Mouse (Mus musculus): ENCODE data around the gene Akr1a1. TPM values are rescaled to one million over a fixed set of nuclear protein-coding genes. Genes with fewer than 3 reads are reported as not detected.

Akr1a1 gene
- total RNA-seq, 1 experiment from 2014 or later = 616 TPM

- peak; percentile 57 to 79 for ATAC-seq (replicated peaks in 1 of 2; ENCODE audit: insufficient read depth in 1 of 2, low FRiP score in 2 of 2, low TSS enrichment in 1 of 2, low read depth in 1 of 2, poor library complexity in 2 of 2, severe bottlenecking in 2 of 2)
These were observed 24.7 kb downstream of the Akr1a1 start for GRCm38 (mm10) chr4:116626658-116627358.

- ATAC-seq (replicated peaks in 1 of 2; ENCODE audit: insufficient read depth in 1 of 2, low FRiP score in 2 of 2, low TSS enrichment in 1 of 2, low read depth in 1 of 2, poor library complexity in 2 of 2, severe bottlenecking in 2 of 2) = no peak
These were observed 26.6 kb downstream of the Akr1a1 start for GRCm38 (mm10) chr4:116624831-116625230.

- no peak for ATAC-seq (replicated peaks in 1 of 2; ENCODE audit: insufficient read depth in 1 of 2, low FRiP score in 2 of 2, low TSS enrichment in 1 of 2, low read depth in 1 of 2, poor library complexity in 2 of 2, severe bottlenecking in 2 of 2)
These were observed 36.2 kb downstream of the Akr1a1 start for GRCm38 (mm10) chr4:116615237-116615636.

- ATAC-seq (replicated peaks in 1 of 2; ENCODE audit: insufficient read depth in 1 of 2, low FRiP score in 2 of 2, low TSS enrichment in 1 of 2, low read depth in 1 of 2, poor library complexity in 2 of 2, severe bottlenecking in 2 of 2) = no peak
These were observed 38.9 kb downstream of the Akr1a1 start for GRCm38 (mm10) chr4:116612621-116613020.

GRCm38 (mm10) chr4:116596978-116597881, 54.2 kb downstream of the Akr1a1 start:
- peak; percentile 95 to 96 for ATAC-seq (replicated peaks in 1 of 2; ENCODE audit: insufficient read depth in 1 of 2, low FRiP score in 2 of 2, low TSS enrichment in 1 of 2, low read depth in 1 of 2, poor library complexity in 2 of 2, severe bottlenecking in 2 of 2)

GRCm38 (mm10) chr4:116596379-116596778, 55.1 kb downstream of the Akr1a1 start, which contains the start of gene Ccdc17:
Gene Ccdc17, plus strand, starts transcription at chr4:116596654.
- ATAC-seq (replicated peaks in 1 of 2; ENCODE audit: insufficient read depth in 1 of 2, low FRiP score in 2 of 2, low TSS enrichment in 1 of 2, low read depth in 1 of 2, poor library complexity in 2 of 2, severe bottlenecking in 2 of 2) = no peak

GRCm38 (mm10) chr4:116595793-116596192, 55.7 kb downstream of the Akr1a1 start:
- no peak for ATAC-seq (replicated peaks in 1 of 2; ENCODE audit: insufficient read depth in 1 of 2, low FRiP score in 2 of 2, low TSS enrichment in 1 of 2, low read depth in 1 of 2, poor library complexity in 2 of 2, severe bottlenecking in 2 of 2)

Other genes starting within 250 kb of the Akr1a1 start
- 11.8 and 12.6 TPM in 2 replicates for gene Mast2, start 187.5 kb downstream of the Akr1a1 start, total RNA-seq (2017)
- 19.1 and 31.5 TPM in 2 replicates for gene Ipp, start 144.1 kb downstream of the Akr1a1 start, total RNA-seq (2017)
- gene Tmem69, start 95.7 kb downstream of the Akr1a1 start, total RNA-seq (2017) = 12.4 and 12.6 TPM in 2 replicates
- gene Gpbp1l1, start 94.0 kb downstream of the Akr1a1 start, total RNA-seq (2017) = 190 and 203 TPM in 2 replicates
- 4.6 and 7.3 TPM in 2 replicates for gene Ccdc17, start 55.0 kb downstream of the Akr1a1 start, total RNA-seq (2017)
- gene Nasp, start 23.7 kb downstream of the Akr1a1 start, total RNA-seq (2017) = 291 and 379 TPM in 2 replicates
- gene Prdx1, start 33.9 kb upstream of the Akr1a1 start, total RNA-seq (2017) = 221 and 249 TPM in 2 replicates
- gene Mmachc, start 56.7 kb upstream of the Akr1a1 start, total RNA-seq (2017) = 17.8 and 26.2 TPM in 2 replicates
- 19.8 and 27.4 TPM in 2 replicates for gene Ccdc163, start 56.8 kb upstream of the Akr1a1 start, total RNA-seq (2017)
- gene Tesk2, start 69.3 kb upstream of the Akr1a1 start, total RNA-seq (2017) = 6.1 and 6.9 TPM in 2 replicates
- 35.8 and 38.5 TPM in 2 replicates for gene Toe1, start 156.0 kb upstream of the Akr1a1 start, total RNA-seq (2017)
- 6.8 and 10.8 TPM in 2 replicates for gene Mutyh, start 156.0 kb upstream of the Akr1a1 start, total RNA-seq (2017)
- 0.10 TPM in 1 of 2 replicates, not detected in the other for gene Hpdl, start 170.0 kb upstream of the Akr1a1 start, total RNA-seq (2017)
- gene Zswim5, start 225.7 kb upstream of the Akr1a1 start, total RNA-seq (2017) = 0.10 and 0.56 TPM in 2 replicates